Mouse (Mus musculus): ENCODE data around the gene Nat9. TPM values are rescaled to one million over a fixed set of nuclear protein-coding genes. Genes with fewer than 3 reads are reported as not detected.
A peak's percentile ranks its signal among the peaks of the same experiment; 100 is the strongest.

Nat9 gene
- total RNA-seq (2021), result 10 to 100 TPM; 11.9 to 12.0 TPM

DNA sequence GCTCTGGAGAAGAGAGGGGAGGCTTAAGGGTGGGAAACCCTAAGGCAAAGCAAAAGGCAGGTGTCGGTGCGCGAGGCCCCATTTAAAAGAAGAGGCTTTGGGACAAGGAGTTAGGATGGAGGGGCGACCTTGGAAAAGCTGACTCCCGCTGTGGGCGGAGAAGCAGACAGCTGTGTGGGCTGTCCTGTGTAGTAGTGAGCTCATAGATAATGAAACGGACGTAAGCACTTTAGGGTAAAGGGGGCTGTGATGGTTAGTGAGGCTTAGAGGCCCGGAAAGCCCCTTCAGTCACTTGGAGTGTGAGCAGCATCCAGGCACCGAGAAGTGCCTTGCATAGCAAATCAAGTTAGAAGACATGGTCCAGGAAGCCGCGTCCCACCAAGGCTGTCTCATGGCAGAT lies at the start of gene Nat9:
Nat9 (minus strand) TSS at position 167 of the 400 bp plus-strand sequence.
- DNase-seq, result no peak

DNA sequence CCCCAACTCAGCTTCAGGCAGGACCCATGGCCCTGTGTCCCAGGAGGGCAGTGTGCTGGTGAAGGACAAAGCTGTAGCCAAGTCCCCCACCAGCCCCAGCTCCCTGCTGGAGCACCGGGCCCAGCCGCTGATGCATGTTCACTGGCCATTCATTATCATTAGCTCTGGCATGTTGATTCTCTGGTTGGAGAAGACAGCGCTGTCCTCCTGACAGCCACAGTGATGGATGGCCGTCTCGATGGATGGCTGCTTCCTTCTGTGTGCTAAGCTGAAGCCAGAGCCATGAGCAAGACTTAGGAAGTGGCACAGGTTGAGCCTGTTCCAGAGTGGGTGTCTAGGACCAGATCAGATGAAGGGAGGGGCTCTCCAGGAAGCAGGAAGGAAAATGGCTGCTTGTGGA lies 48.9 kb upstream of the Nat9 start:
- DNase-seq, result no peak

DNA sequence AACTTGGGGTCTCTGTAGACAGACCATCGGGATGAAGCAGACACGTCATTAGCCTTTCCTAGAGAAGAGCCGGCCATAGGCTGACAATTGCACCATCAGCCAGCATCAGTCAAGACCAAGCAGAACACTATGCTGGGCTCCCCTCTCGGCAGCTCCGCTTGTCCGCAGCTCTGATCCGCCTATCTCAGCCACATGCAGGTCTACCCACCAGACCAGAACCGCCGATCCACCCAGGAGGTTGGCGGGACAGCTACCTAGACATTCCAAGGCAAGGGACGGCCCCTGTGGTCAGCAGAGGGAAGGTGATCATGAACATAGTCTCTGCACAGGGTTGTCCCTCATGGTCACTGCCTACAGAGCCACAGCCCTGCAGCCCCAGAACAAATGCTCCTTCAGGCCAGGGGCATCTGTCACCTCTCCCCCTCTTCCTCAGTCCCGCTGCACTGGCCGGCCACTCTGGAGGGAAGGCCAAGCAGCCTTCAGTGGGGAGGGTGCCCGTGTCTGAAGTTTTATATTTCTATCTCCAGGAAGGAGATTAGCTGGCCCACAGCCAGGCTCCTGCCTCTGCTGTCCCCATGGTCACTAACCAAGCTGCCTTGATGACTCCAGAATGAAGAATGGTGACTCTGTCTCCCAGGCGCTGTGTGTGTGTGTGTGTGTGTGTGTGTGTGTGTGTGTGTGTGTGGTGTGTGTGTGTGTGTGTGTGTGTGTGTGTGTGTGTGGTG lies 46.8 kb upstream of the Nat9 start:
- DNase-seq, result peak; percentile 64

DNA sequence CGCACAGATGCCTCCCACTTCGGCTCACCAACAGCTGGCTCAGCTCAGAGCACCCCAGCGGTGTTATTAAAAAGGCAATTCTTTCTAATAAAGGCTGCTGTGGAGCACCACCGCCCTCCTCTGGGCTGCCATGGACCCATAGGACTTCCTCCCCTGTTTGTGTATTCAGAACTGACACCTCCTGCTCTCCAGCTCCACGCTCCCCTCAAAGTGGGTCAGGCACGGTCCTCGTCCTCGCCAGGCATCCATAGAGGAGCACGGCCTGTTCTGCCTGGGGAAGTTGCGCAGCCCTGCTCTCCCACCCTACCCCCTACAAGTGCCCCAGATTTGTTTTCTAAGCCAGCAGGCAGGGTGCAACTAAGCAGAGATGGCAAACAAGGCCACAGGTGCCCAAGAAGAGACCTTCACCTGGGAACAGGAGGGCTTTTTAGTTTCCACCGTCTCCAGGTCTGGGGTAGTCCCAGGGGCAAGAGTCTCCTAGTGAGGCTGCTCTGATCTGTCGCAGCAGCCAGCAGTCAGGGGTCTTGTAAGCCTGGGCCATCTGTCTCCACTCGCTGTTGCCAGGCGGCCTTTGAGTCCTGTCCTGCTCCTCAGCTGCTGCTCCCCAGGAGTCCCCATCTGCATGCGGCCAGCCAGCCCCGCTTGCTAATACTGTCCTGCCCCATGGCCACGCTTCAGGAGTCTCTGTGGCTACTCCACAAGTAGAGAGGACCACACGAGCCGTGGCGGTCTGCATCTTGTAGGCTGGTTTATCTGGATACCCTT lies 46.0 kb upstream of the Nat9 start:
- peak; percentile 31 for DNase-seq

DNA sequence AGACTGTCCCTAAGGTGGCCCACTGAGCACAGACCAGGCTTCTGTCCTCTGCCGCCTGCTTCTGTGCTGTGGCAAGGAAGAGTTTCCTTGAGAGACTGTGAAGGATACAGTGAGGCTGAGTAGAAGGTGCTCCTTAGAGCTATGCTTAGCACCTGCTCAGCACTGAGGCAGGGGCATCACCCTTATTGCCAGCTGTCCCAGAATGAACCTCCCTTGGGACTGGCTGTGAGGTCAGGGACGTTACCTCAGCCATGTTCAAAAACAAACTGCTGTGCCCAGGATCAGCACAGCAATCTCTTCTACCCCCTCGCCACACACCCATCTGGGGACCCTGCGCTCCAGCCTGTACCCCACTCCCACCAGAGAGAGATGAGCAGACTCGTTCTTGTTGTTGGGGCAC lies 45.2 kb upstream of the Nat9 start:
- no peak for DNase-seq

DNA sequence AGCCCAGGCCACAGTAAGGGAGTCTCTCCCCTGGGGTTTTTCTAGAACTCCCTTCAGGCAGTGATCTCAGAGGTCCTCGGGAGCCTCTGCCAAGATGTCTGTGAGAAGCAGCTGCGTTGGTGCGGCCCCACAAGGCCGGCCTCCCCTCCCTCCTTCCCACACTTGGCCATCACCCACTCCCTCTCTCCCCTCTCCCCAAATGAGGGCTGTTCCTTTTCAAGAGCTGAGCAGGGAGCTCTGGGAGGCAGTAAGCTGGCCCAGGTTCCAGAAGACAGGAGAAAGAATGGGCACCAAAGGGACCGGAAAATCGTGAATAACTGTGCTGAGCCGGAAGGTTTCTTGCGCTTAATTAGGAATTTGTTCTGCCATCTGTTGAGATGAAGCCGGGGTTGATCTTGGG lies 44.3 kb upstream of the Nat9 start:
- DNase-seq, result no peak

DNA sequence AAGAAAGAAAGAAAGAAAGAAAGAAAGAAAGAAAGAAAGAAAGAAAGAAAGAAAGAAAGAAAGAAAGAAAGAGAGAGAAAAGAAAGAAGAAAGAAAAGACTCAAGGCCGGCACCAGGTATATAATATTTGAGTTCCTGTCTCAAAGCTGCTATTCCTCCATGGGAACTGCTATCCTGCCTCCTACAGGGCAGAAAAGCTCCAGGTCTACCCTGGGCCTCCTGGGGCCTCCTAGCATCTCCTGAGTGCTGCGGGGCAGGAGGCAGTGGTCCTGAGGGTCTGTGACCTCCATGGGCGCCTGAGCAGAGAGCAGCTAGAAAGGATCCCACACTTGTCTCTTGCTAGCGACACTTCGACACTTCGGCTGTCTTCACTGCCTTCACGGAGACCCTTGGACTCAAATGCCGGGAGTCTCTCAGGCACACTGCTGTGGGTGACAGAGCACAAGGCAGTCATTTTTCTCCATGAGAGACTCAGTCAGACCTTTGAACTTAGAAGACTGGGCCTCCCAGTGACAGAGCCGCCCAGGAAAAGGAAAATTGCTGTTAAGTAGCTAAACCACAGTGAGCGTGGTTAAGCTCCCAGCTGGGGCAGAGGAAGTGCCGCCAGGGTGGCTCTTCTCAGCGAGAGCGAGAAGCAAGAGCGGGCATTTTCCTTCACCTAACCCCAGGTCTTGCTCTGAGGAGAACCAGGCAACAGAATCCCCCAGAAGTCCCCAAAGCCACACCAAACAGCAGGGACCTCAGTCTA lies 43.7 kb upstream of the Nat9 start:
- DNase-seq, result no peak

DNA sequence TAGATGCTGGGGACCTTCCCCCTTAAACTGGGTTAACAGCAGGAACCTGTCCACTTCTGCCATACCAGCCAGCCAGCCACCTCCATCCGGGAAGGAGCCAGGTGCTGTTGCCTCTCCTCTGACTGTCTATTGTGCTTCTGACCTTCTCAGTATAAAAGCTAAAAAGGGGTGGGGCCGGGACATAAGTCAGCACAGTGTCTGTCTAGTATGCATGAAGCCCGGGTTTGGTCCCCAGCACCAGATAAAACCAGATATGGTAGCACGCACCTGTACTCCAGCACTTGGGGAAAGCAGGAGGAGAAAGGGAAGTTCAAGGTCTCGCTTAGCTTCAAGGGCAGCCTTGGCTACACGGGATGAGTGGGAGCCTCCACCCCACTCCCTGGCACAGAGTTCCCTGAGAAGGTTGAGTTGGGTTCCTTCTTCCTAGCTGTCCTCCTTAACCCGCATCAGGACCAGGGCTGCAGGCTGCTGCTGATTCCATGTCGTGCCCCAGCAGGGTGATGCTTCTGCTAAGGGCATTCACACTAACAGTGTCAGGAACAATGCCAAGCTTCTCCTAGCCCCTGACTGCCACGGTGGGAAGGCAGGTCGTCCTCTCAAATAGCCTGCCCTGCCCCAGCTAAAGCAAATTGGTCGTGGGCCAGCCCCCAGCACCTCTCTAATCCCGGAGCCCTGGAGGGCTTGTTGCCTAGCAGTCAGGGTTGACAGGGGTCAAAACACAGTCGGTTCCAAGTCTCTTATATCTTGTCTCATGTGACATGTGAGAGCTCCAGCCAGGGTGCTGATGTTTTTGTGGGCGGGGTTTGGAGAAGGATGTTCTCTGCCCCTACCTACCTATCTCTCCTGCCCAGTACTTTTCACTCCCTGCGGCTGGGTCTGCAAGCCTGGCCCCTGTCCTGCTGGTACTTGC lies 41.6 kb upstream of the Nat9 start:
- DNase-seq, result peak; percentile 68

DNA sequence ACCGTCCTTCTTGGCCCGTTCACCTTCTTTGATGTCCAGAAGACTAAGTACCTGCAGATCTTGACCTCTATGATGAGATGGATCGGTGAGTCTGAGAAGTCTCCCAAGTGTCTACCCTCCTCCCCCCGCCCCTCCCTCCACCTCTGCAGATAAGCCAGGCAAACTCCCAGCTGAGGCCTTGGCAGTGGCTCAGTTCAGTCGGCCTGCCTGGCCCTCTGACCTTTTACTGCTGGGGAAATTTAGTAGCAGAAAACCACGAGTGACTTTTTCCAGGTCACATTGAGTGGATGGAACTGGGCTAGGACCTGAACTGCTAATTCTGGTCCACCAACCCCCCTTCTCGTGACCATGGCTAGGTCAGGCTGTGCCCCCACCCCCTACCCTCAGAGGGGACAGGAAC lies 40.8 kb upstream of the Nat9 start:
- no peak for DNase-seq

DNA sequence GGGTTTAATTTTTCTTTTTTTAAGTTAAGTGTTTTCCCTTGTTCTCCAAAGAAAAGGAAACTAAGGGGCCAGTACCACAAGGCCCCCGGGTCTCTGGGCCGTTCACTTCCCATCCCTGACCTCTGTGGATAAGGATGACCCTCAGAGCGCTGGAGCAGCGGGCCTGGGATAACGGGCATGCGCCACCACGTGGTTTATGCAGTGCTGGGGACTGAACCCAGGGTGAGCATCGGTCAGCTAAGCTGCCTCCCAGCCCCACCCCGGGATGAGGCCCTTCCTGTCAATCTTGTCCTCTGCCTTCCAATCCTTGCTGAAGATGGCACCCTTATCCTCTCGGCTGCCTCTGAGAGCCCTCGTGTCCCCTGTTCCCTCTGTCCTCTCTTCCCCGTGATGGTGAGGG lies 40.0 kb upstream of the Nat9 start:
- DNase-seq, result peak; percentile 23

DNA sequence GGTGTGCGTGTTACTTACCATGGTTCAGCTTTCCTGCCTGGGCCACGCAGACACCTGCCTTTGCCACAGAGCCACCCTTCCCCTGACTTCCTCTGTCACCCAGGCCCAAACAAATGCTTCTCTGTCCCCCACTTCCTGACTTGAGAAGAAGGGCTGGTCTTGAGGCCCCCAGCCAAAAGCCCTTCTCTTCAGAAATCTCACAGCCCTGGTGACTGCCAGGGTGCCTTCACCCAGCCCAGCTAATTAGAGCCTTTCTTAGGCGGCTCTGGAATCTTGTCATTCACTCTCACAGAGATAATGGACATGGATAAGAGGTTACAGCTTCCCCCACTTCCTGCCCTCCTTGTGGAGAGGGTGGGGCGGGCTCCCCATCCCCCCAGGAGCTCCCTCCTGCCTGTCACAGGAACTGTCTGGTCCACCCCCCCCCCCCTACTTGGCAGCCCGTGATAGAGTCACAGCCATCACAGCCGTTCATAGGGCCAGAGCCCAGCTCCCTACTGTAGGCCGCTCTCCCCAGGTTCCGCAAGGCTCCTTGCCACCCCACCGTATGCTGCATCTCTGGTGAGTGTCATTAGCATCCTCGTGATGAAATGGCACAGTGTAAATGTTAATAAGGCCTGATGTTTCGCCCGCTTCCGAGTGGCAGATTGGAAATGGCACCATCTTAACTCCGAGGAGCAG lies 39.3 kb upstream of the Nat9 start:
- peak; percentile 37 for DNase-seq

DNA sequence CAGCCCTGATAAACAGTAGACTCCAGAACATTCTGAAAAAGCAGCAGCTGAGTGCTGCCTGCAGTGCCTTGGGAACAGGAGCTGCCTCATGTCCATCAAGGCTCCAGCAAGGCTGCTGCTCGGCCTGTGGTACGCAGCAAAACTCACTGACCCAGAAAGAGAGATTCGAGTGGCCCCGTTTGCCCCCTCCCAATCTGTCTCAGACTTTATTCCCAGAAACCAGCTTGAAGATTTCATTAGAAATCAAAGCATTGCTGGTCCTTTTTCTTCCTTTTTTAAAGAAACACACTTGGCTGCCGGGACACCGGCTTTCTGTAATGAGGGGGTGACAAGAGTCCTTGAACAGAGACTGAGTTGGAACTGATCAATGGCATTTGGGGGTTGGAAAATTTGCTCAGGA lies 37.6 kb upstream of the Nat9 start:
- DNase-seq, result no peak

DNA sequence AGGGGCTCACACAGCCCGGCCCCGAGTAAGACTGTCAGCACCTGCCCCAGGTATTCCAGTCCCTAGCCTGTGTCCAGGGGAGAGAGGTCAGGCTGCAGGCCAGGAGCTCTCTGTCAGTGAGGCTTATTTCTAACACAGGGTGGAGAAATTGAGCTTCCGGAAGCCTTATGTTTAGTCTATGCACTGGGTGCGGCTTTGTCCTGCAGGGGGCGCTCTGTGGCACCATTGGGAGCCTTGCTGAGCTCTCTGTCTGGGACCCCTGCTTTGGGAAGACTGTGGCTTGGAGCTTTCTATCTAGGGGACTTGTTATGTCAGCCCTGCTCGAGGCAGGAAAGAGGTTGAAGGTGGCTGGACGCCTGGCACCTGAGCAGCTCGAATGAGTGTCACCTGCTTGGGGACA lies 37.2 kb upstream of the Nat9 start:
- peak; percentile 81 for DNase-seq

DNA sequence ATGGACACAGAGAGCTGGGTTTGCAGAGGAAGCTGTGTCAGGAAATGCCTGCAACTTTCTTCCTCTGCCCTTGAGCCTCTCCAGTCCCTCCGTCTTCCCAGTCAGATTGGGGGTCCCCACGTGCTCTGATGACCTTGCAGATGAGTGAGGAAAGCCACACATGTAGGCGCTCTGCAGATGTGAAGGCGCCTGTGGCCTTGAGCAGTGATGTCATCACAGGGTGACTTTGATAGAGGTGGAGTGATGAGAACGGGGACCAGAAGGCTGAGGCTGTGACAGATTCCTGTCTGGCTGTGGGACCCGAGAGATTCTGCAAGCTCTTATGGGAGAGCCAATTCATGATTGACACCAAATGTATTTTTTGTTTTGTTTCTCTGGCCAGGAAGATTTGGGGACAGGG lies 36.2 kb upstream of the Nat9 start:
- DNase-seq, result no peak

DNA sequence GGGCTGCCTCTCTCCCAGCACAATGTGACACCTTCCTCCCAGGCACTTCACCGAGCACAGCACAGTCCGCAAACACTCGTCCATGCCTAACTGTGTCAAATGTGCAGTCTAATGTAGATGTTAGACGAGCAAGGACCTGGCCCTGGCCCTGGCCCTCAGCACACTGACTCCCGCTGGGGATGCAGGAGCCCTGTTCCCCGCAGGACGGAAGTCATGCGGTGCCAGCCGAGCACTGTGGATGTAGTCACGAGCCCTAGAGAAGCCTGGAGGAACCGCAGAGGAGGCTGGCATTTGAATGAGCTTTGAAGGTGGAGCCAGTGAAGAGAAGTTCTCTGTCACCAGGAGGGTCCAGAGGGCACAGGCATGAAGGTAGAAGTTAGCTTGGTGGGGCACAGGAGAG lies 35.8 kb upstream of the Nat9 start:
- no peak for DNase-seq

DNA sequence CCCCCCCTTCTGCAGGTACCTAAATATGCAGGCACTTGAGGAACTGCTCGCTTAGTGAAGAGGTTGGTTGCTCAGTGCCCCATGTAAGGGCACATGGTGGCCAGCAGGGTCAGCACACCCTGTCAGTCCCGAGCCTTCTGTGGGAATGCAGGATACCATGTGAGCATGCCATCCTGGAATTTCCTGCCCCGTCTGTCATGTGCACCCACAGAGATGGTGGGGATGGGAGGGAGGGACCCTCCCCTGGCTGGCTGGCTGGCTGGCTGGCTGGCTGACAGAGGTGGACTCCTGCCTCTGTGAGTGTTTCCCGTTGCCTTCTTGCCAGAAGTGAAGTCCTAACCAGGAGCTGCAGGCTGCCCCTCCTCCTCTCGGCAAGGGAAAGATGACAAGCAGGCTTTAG lies 34.9 kb upstream of the Nat9 start:
- peak; percentile 58 for DNase-seq

DNA sequence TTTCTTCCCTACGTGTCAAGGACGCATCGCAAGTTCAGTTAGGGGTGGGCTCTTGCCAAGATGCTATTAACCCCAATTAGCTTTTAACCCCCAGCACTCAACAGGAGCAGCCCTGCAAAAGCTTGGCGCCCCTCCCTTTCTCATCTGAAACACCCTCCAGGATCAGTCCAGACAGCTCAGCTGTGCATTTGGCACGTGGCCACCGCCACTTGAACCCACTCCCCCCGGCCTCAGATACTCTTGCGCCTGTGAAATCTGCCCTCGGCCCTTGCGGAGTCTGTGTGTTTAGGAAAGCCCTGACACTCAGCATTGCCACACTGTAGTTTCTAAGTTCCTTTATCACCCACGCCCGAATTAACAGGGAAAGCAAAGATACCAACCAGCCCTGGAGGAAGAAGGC lies 34.4 kb upstream of the Nat9 start:
- DNase-seq, result peak; percentile 61

DNA sequence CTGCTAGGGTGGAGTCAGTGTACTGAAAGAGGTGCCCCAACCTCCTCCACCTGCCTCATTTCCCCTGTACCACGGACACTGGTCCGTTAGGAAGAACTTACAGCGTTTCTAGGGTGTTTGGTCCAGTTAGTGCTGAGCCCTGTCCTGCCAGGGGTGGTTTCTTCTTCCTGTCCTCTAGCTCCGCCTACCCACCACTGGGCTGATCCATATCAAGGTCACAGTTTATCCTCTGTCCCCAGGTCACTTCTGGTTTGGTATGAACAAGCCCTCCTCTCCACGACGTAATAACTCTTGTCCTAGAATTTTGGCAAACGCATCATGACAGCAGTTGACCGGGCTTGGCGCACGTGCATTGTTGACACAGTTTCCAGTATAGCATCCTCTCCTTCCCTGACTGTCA lies 32.0 kb upstream of the Nat9 start:
- DNase-seq, result no peak

DNA sequence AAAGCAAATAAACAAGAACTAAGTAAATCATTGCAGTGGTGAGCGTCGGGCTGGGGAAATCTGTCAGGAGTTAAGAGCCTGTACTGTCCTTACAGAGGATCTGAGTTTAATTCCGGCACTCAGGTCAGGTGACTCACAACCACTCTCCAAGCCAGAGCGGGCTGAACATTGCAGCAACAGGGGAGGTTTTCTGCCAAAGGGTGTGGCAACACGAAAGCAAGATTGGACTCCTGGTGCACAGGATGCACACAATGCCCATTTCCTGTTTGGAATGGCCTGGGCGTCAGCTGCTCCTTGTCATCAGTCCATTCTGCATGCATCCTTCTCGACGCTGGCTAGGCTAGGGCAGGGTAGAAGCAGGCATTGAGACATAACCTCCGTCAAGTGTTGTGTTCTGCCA lies 31.6 kb upstream of the Nat9 start:
- DNase-seq, result peak; percentile 57

DNA sequence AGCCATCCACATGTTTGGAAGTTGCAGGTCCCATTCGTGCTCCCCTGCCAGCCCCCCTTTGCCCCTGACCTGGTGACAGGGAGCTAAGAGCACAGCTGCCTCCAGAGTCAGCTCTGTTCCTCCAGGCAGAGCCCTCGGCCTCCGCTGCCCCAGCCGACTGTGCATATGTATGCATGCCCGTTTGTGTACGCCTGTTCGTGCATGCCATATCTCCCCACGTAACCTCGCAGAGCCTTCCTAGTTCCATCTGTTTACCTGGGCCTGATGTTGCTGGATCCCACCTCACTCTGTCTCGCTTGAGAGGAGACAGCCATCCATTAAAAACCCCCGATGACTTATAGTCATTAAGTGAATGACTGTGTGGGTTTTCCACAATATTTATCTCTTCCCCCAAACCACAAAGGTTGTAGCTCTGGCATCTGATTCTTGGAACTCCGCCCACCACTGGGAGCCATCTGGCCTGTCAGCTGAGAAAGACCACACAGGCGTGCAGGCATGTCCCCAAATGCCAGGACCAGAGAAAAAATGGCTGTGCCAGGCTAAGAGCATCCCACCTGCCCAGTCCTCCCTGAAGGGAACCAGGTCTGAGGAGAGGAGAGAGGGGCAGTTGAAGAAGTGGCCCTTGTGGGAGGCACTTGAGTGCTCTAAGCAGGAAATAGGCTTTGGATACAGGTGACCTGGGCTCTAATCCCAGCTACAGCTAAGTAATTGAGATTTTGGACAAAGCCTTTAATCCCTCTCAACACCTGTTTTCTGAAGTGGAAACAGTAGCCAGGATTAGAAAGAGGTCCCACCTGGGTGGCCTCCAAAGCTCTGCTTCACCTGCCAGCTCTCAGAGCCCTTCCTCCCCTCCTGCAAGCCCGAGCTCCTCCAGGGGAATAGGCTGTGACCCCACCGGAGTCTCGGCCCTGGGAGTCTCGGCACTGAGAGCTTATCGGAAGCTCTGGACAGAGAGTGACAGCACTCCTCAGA lies 30.1 kb upstream of the Nat9 start:
- peak; percentile 61 for DNase-seq

DNA sequence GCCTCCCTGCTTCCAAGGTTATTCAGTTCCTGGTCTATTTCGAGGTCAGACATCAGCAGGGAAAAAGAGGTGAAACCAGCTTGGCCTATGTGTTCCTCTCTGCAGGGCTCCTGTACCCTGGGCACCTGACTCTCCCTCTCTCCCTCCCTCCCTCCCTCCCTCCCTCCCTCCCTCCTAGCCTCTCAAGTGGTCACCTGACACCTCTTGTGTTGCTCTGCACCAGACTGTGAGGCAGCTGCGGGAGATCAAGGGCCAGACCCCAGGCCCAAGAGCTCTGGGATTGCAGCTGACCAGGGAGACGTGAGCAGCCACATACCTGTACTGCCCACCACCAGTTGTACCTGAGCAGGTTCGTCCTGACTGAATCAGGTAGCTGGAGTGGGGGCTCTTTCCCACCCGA lies 27.5 kb upstream of the Nat9 start:
- no peak for DNase-seq
